Mouse (Mus musculus): ENCODE measurements around the gene Knl1. TPM values are rescaled to one million over a fixed set of nuclear protein-coding genes. Genes with fewer than 3 reads are reported as not detected.
A peak's percentile ranks its signal among the peaks of the same experiment; 100 is the strongest.

Gene Knl1
- polyA plus RNA-seq, 1 experiment from 2014 or later, result 52.4 TPM

DNA sequence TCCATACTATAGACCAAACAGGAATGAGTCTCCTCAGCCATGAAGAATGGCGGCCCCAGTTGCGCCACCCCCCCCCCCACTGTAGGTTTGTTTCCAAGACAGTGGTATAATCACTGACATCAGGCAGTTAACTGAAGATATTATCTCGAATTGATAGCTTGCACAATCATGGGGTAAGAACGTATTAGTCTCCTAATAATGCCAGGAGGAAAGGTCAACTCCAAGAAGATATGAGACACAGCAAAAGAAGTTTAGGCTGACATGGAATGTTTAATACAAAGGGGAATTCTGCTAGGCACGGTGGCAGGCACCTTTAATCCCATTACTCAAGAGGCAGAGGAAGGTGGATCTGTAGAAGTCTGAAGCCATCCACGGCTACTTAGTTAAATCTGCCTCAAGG, 99.5 kb downstream of the Knl1 start:
- Histone ChIP-seq H3K27me3 (no peaks in the 10 kb centered on the region), H3K27ac (no peak overlapping the region), H3K4me3 (replicated peaks) (no peak overlapping the region), H3K36me3 (peaks cover 97% of the 10 kb centered on the region), H3K9me3 (replicated peaks) (no peaks in the 10 kb centered on the region), H3K4me1 (peaks cover 5% of the 10 kb centered on the region; the same call in 1 of the 2 replicates), H3K9ac (no peak overlapping the region), H3K4me2 (no peak overlapping the region)
- 88% methylated on average over 6 of the region's 6 CpGs for WGBS
- no peak for ATAC-seq (replicated peaks; ENCODE audit: low FRiP score)

DNA sequence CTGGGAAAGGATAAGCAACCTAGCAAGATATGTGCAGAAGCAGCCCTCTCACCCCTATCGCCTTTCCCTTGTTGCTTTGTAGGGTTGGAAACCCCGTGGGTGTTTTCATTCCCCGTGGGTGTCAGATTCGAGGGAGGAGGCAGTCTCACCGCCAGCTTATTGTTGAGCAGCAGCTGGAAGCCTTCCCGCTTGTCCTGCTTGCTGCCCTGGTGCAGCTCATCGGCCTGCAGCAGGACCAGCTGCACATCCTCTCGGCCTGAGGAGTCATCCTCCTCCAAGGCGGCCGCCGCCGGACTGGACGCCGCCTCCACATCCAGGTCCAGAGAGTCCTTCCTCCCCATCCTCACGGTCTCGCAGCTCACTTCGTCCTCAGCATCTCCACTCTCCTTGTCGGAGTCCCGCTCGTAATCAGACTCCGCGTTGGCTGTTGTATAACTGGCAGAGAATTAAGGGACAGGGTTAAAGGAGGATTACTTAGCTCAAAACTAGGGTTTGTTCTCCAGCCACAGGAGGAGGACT, 100.3 kb downstream of the Knl1 start:
- no peaks in the 10 kb centered on the region for H3K27me3 ChIP-seq
- H3K27ac ChIP-seq, result peak overlapping the region; percentile 43
- H3K9me3 ChIP-seq (replicated peaks), result no peaks in the 10 kb centered on the region
- no peak overlapping the region for H3K9ac ChIP-seq
- WGBS, result 47% methylated on average over 22 of the region's 22 CpGs
- H3K36me3 ChIP-seq, result peaks cover 97% of the 10 kb centered on the region
- ATAC-seq (replicated peaks; ENCODE audit: low FRiP score), result peak; percentile 78
- no peak overlapping the region for H3K4me3 ChIP-seq (replicated peaks)
- peaks cover 5% of the 10 kb centered on the region; the same call in 1 of the 2 replicates for H3K4me1 ChIP-seq
- peak overlapping the region; percentile 17; the same call in 1 of the 2 replicates for H3K4me2 ChIP-seq

DNA sequence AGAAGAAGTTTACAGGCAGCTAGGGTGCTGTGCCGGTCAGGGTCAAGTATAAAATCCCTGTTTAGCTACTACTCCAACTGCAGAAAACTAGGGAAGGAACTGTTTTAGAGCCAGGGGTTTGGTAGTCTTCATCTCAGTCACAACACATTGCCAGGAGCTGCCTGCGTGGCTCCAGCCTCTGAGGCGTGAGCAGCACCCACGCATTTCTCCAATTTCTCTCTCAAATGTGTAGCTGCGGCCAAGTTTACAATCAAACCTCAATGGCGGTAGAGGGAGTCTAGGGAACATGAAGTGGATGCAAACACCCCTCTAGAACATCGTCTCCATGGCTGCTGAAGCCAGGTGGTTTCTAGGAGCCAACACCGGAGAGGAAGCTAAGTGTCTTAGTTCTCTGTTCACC, 100.9 kb downstream of the Knl1 start:
- H3K36me3 ChIP-seq, result peaks cover 97% of the 10 kb centered on the region

DNA sequence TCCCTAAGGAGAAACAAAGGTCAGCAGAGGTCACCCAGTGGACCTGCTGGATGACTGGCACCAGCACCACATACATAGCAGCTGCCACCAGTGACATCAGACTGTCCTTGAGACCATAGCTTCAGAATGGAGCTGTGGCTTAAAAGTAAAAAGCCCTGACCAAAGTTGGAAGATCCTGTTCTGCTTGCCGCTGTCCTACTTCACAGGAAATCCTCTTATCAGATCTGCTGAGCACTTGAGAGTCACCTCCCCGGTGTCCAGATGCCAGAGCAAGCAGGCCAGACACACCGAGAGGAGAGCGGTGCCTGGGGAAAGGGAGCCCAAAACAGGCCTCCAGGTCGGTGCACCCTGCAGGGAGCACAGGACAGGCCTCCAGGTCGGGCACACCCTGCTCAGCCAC, 105.3 kb downstream of the Knl1 start:
- Histone ChIP-seq H3K36me3 (peaks cover 71% of the 10 kb centered on the region), H3K4me3 (replicated peaks) (no peak overlapping the region), H3K9ac (no peak overlapping the region), H3K4me2 (no peak overlapping the region), H3K4me1 (peaks cover 14% of the 10 kb centered on the region), H3K9me3 (replicated peaks) (no peaks in the 10 kb centered on the region), H3K27ac (no peak overlapping the region), H3K27me3 (no peaks in the 10 kb centered on the region)
- ATAC-seq (replicated peaks; ENCODE audit: low FRiP score), result no peak
- 86% methylated on average over 6 of the region's 6 CpGs for WGBS

More for the DNA sequence above, 100.9 kb downstream of the Knl1 start:
- no peak for ATAC-seq (replicated peaks; ENCODE audit: low FRiP score)
- H3K9me3 ChIP-seq (replicated peaks), result no peaks in the 10 kb centered on the region
- H3K4me2 ChIP-seq, result 0 out of 2 replicates have a peak overlapping the region, but pooled peaks have one; percentile 17
- H3K27ac ChIP-seq, result peak overlapping the region; percentile 43
- H3K4me1 ChIP-seq, result peaks cover 5% of the 10 kb centered on the region; the same call in 1 of the 2 replicates
- H3K9ac ChIP-seq, result no peak overlapping the region
- no peak overlapping the region for H3K4me3 ChIP-seq (replicated peaks)
- H3K27me3 ChIP-seq, result no peaks in the 10 kb centered on the region
- WGBS, result 75% methylated on average over 8 of the region's 8 CpGs

DNA sequence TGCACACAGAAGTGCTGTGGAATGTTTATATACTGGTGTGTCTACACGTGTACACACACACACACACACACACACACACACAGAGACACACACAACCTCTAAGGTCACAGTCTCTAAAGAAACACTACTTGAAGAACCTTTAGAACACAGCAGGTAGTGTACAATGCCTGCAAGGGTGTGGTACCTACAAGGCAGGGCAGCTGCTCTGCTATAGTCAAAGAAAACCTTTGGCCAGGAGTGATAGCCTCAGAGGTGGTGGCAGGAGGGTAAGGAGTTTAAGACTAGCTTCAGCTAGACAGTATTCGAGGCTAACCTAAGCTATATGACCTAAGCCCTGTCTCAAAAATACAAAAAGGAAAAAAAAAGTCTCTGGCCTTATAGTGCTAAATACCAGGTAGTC, 107.8 kb downstream of the Knl1 start:
- ATAC-seq (replicated peaks; ENCODE audit: low FRiP score), result no peak
- no peak overlapping the region for H3K4me3 ChIP-seq (replicated peaks)
- H3K4me1 ChIP-seq, result peaks cover 18% of the 10 kb centered on the region
- no peaks in the 10 kb centered on the region for H3K9me3 ChIP-seq (replicated peaks)
- H3K4me2 ChIP-seq, result no peak overlapping the region
- WGBS, result 90% methylated on average over 2 of the region's 2 CpGs
- H3K27ac ChIP-seq, result no peak overlapping the region
- no peaks in the 10 kb centered on the region for H3K27me3 ChIP-seq
- H3K36me3 ChIP-seq, result peaks cover 47% of the 10 kb centered on the region
- no peak overlapping the region for H3K9ac ChIP-seq

Other genes starting within 250 kb of the Knl1 start
- 120 and 124 TPM in 2 replicates for gene Knstrn, start 233.1 kb upstream of the Knl1 start, polyA plus RNA-seq (2015; fragmentation: Nextera tagmentation; extraction: Ambion mirVana)
- 71.6 and 82.8 TPM in 2 replicates for gene Ivd, start 185.2 kb upstream of the Knl1 start, polyA plus RNA-seq (2015; fragmentation: Nextera tagmentation; extraction: Ambion mirVana)
- 3.8 and 4.4 TPM in 2 replicates for gene Bahd1, start 146.7 kb upstream of the Knl1 start, polyA plus RNA-seq (2015; fragmentation: Nextera tagmentation; extraction: Ambion mirVana)
- 25.9 and 28.4 TPM in 2 replicates for gene Chst14, start 120.6 kb upstream of the Knl1 start, polyA plus RNA-seq (2015; fragmentation: Nextera tagmentation; extraction: Ambion mirVana)
- gene Ccdc32, start 17.7 kb upstream of the Knl1 start, polyA plus RNA-seq (2015; fragmentation: Nextera tagmentation; extraction: Ambion mirVana), result 21.8 and 23.3 TPM in 2 replicates
- 4.2 and 4.8 TPM in 2 replicates for gene Rpusd2, start 12.3 kb upstream of the Knl1 start, polyA plus RNA-seq (2015; fragmentation: Nextera tagmentation; extraction: Ambion mirVana)
- 48.8 and 49.7 TPM in 2 replicates for gene Rad51, start 65.7 kb downstream of the Knl1 start, polyA plus RNA-seq (2015; fragmentation: Nextera tagmentation; extraction: Ambion mirVana)
- 43.2 and 46.8 TPM in 2 replicates for gene Rmdn3, start 109.9 kb downstream of the Knl1 start, polyA plus RNA-seq (2015; fragmentation: Nextera tagmentation; extraction: Ambion mirVana)
- 32.0 and 36.9 TPM in 2 replicates for gene Gchfr, start 120.7 kb downstream of the Knl1 start, polyA plus RNA-seq (2015; fragmentation: Nextera tagmentation; extraction: Ambion mirVana)
- 0.73 and 0.81 TPM in 2 replicates for gene Gm14137, start 127.4 kb downstream of the Knl1 start, polyA plus RNA-seq (2015; fragmentation: Nextera tagmentation; extraction: Ambion mirVana)
- gene Zfyve19, start 161.5 kb downstream of the Knl1 start, polyA plus RNA-seq (2015; fragmentation: Nextera tagmentation; extraction: Ambion mirVana), result 51.8 and 55.4 TPM in 2 replicates
- 18.6 and 21.9 TPM in 2 replicates for gene Dnajc17, start 161.7 kb downstream of the Knl1 start, polyA plus RNA-seq (2015; fragmentation: Nextera tagmentation; extraction: Ambion mirVana)
- gene Ppp1r14d, start 182.8 kb downstream of the Knl1 start, polyA plus RNA-seq (2015; fragmentation: Nextera tagmentation; extraction: Ambion mirVana), result 0.68 and 0.80 TPM in 2 replicates
- 34.3 and 34.7 TPM in 2 replicates for gene Spint1, start 190.2 kb downstream of the Knl1 start, polyA plus RNA-seq (2015; fragmentation: Nextera tagmentation; extraction: Ambion mirVana)
- 0.72 and 1.1 TPM in 2 replicates for gene Rhov, start 224.2 kb downstream of the Knl1 start, polyA plus RNA-seq (2015; fragmentation: Nextera tagmentation; extraction: Ambion mirVana)
- 17.6 and 19.6 TPM in 2 replicates for gene Vps18, start 241.6 kb downstream of the Knl1 start, polyA plus RNA-seq (2015; fragmentation: Nextera tagmentation; extraction: Ambion mirVana)